Mouse (Mus musculus) C2C12 (cell line): ENCODE results near the gene St3gal3. TPM values are rescaled to one million over a fixed set of nuclear protein-coding genes. Genes with fewer than 3 reads are reported as not detected.

Source experiments
- H3K27me3 ChIP-seq: one replicate; pipeline ENCODE4 v1.6.1; 2011; ENCODE audit not compliant: control insufficient read depth, insufficient read depth, insufficient read length
- H3K36me3 ChIP-seq: one replicate; pipeline ENCODE4 v1.6.1; 2011; ENCODE audit not compliant: control insufficient read depth, insufficient read depth
- H3K4me3 ChIP-seq: one replicate; pipeline ENCODE4 v1.5.1; 2011; ENCODE audit warnings: mild to moderate bottlenecking, control low read depth; ENCODE audit not compliant: poor library complexity, insufficient read depth, severe bottlenecking
- H3K79me2 ChIP-seq: one replicate; pipeline ENCODE4 v1.6.1; 2011; ENCODE audit not compliant: control insufficient read depth, insufficient read depth
- H3K79me3 ChIP-seq: one replicate; pipeline ENCODE4 v1.6.1; 2011; ENCODE audit warnings: low read depth, control low read depth
- H3ac ChIP-seq: one replicate; pipeline ENCODE3; 2011; ENCODE audit warnings: low read depth; ENCODE audit not compliant: control insufficient read depth, insufficient read length
- CEBPB ChIP-seq: IDR thresholded peaks from one replicate; pipeline ENCODE4 v1.6.1; 2011; ENCODE audit warnings: low read depth, mild to moderate bottlenecking, control low read depth, moderate library complexity
- CTCF ChIP-seq: IDR thresholded peaks from one replicate; pipeline ENCODE4 v1.5.1; 2011; ENCODE audit not compliant: control insufficient read depth, insufficient read depth, insufficient read length
- FOSL1 ChIP-seq: IDR thresholded peaks from one replicate; pipeline ENCODE4 v1.8.0; 2011; ENCODE audit warnings: mild to moderate bottlenecking, low read length; ENCODE audit not compliant: poor library complexity, insufficient read depth, severe bottlenecking
- MAX ChIP-seq: IDR thresholded peaks from one replicate; pipeline ENCODE4 v1.6.1; 2011; ENCODE audit warnings: mild to moderate bottlenecking, control low read depth
- MYOD1 ChIP-seq: IDR thresholded peaks from one replicate; pipeline ENCODE4 v1.6.1; 2011; ENCODE audit warnings: low read depth; ENCODE audit not compliant: control insufficient read depth, insufficient read length
- MYOG ChIP-seq: IDR thresholded peaks from one replicate; pipeline ENCODE4 v1.6.1; 2011; ENCODE audit not compliant: control insufficient read depth, insufficient read length; ENCODE audit errors: extremely low read depth
- USF1 ChIP-seq: IDR thresholded peaks from one replicate; pipeline ENCODE4 v1.6.1; 2011; ENCODE audit warnings: low read depth, mild to moderate bottlenecking, control low read depth, moderate library complexity
- polyA plus RNA-seq: library from polyadenylated mRNA; unstranded; fragments of >200 nt; fragmentation: generic; extraction: Trizol; gene quantifications from one replicate; pipeline ENCODE4 v1.2.1, GENCODE M21; 2012; ENCODE audit warnings: missing spikeins

The St3gal3 gene
- polyA plus RNA-seq, 1 experiment: 20.4 TPM

DNA sequence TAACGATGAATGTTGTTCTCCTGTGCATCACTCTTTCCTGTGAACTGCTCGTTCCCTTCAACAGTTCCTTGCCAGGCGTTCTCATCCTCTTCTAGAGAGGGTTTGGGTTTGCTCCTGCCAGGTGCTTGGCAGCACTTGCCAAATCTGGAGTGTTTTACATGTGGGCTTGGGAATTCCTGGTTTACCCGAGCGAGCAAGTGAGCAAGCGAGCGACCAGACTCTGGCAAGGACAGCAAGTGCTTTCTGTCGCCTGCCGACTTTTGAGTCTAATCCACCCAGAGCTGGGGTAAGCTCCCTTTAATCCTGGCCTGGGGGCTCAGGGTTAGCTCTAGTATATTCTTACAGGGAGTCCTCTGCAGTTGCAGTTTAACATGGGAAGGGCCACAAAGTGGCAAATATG is 105.7 kb downstream of the St3gal3 start:
- Histone ChIP-seq H3K79me2 (no peaks in the 10 kb centered on the region), H3K27me3 (no peaks in the 10 kb centered on the region), H3K36me3 (no peaks in the 10 kb centered on the region), H3K4me3 (no peak overlapping the region), H3K79me3 (no peaks in the 10 kb centered on the region), H3ac (no peak overlapping the region)
- TF ChIP-seq MAX (no peak), MYOG (no peak), USF1 (no peak), FOSL1 (no peak), CEBPB (no peak), CTCF (no peak), MYOD1 (no peak)

DNA sequence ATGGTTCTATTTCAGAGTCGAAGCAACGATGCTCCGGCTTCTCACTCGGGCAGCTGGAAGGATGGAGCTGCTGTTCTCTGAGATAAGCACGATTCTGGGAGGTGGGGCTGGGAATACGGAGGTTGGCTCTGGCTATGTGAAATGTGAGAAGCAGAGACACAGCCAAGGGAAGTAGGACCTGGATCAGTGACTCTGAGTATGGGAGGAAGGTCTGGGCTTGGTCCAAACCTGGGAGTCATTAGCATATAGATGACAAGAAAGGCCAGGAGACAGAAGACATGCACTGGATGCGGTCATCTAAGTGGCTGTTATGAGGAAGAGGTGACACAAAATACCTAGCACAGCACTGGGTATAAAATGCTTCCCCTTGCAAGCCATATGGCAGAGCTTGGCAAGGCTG is 108.8 kb downstream of the St3gal3 start:
- Histone ChIP-seq H3K4me3 (no peak overlapping the region), H3K79me2 (no peaks in the 10 kb centered on the region), H3K79me3 (no peaks in the 10 kb centered on the region), H3K27me3 (no peaks in the 10 kb centered on the region), H3K36me3 (no peaks in the 10 kb centered on the region), H3ac (no peak overlapping the region)
- no peak for TF ChIP-seq MYOD1
- TF ChIP-seq CEBPB: no peak
- no peak for TF ChIP-seq MYOG
- no peak for TF ChIP-seq FOSL1
- TF ChIP-seq CTCF: no peak

DNA sequence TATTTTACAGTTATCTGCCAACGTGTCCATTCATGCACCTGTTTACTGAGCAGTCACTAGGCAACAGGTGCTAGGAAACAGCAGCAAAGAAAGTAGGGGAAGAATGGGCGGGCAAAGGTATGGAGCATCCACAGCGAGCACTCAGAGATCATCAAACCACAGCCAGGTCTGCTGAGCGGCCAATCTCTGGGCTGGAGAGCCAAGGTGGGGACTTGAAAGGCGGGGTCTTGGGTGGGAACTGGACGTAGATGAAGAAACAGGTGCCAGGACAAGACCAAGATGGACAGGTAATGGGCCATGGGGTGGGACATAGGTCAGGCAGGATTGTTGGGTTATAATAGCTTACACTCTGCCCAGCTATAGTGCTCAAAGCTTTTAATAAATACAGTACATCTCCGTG is 109.3 kb downstream of the St3gal3 start:
- H3K79me3 ChIP-seq: no peaks in the 10 kb centered on the region
- no peak overlapping the region for H3K4me3 ChIP-seq
- no peaks in the 10 kb centered on the region for H3K27me3 ChIP-seq
- H3ac ChIP-seq: no peak overlapping the region
- H3K36me3 ChIP-seq: no peaks in the 10 kb centered on the region
- H3K79me2 ChIP-seq: no peaks in the 10 kb centered on the region
- TF ChIP-seq MYOG (no peak), USF1 (no peak), FOSL1 (no peak), MAX (no peak), CEBPB (no peak), MYOD1 (no peak), CTCF (no peak)

DNA sequence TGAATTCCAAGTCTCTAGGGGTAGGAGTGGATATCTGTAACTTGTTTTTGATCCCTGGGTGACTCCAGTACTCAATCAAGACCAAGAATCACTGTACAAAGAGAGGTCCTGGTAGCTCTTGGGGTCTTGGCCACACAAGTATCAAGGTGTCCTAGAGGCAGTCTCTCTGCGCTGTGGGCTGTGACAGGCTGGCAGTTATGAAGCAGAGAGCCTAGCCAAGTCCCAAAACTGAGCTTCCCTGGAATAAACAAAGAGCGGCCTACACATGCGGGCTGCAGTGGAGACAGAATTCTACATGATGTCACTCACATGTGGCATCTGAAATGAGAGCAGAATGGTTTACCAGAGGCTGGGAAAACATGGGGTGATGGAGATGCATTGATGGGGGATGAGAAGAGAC is 111.9 kb downstream of the St3gal3 start:
- H3ac ChIP-seq: no peak overlapping the region

DNA sequence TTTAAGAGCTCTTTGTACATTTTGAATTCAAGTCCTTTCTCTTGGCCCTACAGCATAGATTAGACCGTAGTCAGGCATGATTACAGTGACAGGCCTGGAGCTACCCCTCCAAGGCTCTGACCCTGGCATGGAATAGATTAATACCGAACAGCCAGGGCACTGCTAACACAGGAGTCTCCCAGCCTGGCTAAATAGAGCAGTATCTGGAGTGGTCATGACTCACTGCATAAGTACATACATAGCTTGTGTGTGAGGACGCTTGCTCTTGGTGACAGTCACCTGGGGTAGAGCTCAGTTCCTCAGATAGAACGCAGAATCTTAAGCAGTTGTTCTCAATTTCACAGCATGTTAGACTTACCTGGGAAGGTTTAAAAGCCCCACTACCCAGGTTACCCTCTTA is 112.3 kb downstream of the St3gal3 start:
- no peak for TF ChIP-seq MYOG
- no peak for TF ChIP-seq MYOD1
- no peak overlapping the region for H3K4me3 ChIP-seq
- H3K79me3 ChIP-seq: no peaks in the 10 kb centered on the region
- peaks cover 4% of the 10 kb centered on the region for H3K36me3 ChIP-seq
- no peaks in the 10 kb centered on the region for H3K27me3 ChIP-seq
- no peak overlapping the region for H3ac ChIP-seq
- no peaks in the 10 kb centered on the region for H3K79me2 ChIP-seq

More for the DNA sequence above, 111.9 kb downstream of the St3gal3 start:
- peaks cover 4% of the 10 kb centered on the region for H3K36me3 ChIP-seq
- H3K79me2 ChIP-seq: no peaks in the 10 kb centered on the region
- no peaks in the 10 kb centered on the region for H3K27me3 ChIP-seq
- H3K79me3 ChIP-seq: no peaks in the 10 kb centered on the region
- TF ChIP-seq FOSL1 (no peak), USF1 (no peak), MYOD1 (no peak), CEBPB (no peak), MAX (no peak), CTCF (no peak), MYOG (no peak)
- H3K4me3 ChIP-seq: no peak overlapping the region

DNA sequence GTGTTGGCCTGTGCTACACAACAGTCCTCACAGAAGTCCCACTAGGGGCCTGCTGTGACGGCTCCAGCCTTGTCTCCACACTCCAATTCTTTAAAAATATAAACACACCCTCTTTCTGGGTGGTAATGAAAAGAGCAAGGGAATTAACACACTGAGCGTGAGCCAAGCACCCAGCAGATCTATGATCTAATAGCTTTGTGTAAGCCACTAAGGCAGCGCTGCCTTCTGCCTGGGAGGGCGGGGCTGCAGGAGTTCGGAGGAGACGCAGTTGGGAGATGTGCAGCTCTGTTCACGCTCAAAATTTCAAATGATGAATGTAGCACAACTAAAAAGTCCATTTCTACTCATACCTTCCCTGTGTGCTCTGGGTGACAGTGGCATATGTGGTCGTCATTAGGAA is 115.1 kb downstream of the St3gal3 start:
- Histone ChIP-seq H3K36me3 (peaks cover 4% of the 10 kb centered on the region), H3K79me2 (no peaks in the 10 kb centered on the region), H3K79me3 (no peaks in the 10 kb centered on the region), H3K27me3 (no peaks in the 10 kb centered on the region), H3K4me3 (no peak overlapping the region), H3ac (no peak overlapping the region)
- no peak for TF ChIP-seq MAX
